Mouse (Mus musculus) G1E (cell line): ENCODE measurements around the gene Fam168b. TPM values are rescaled to one million over a fixed set of nuclear protein-coding genes. Genes with fewer than 3 reads are reported as not detected.

Experiments used
- ATAC-seq: 2 replicates; pipeline ENCODE4 v1.8.0; 2016; ENCODE audit warnings: mild to moderate bottlenecking; ENCODE audit not compliant: insufficient number of reproducible peaks, poor library complexity, low FRiP score, severe bottlenecking; ENCODE audit errors: extremely low read depth
- DNase-seq: peaks from one replicate; pipeline ENCODE4 v3.0.0; 2012; ENCODE audit warnings: low spot score
- H3K27me3 ChIP-seq: 2 replicates; pipeline ENCODE4 v1.6.1; 2012; ENCODE audit warnings: mild to moderate bottlenecking, low read length, inconsistent platforms; ENCODE audit not compliant: insufficient read depth
- H3K36me3 ChIP-seq: replicated peaks from 2 replicates; pipeline ENCODE3; 2012; ENCODE audit warnings: mild to moderate bottlenecking, inconsistent platforms
- H3K4me1 ChIP-seq: 2 replicates; pipeline ENCODE4 v1.6.1; 2012; ENCODE audit warnings: low read depth, low read length, inconsistent platforms, mixed read lengths; ENCODE audit not compliant: insufficient read depth
- H3K4me3 ChIP-seq: 2 replicates; pipeline ENCODE4 v1.5.1; 2012; ENCODE audit warnings: low read depth, mild to moderate bottlenecking, inconsistent platforms, low read length, moderate library complexity, mixed read lengths
- H3K9me3 ChIP-seq: replicated peaks from 2 replicates; pipeline ENCODE4 v1.6.1; 2012; ENCODE audit warnings: inconsistent platforms
- CTCF ChIP-seq: IDR thresholded peaks from 2 replicates; pipeline ENCODE4 v1.5.1; 2012; ENCODE audit warnings: low read depth, low read length, inconsistent platforms, mixed read lengths
- GATA1 ChIP-seq: IDR thresholded peaks from 2 replicates; pipeline ENCODE4 v1.6.1; 2012; ENCODE audit warnings: borderline replicate concordance, low read length, inconsistent platforms, mixed read lengths
- GATA2 ChIP-seq: IDR thresholded peaks from 2 replicates; pipeline ENCODE4 v1.6.1; 2012; ENCODE audit warnings: low read depth, low read length, inconsistent platforms, borderline replicate concordance
- POLR2AphosphoS5 ChIP-seq: IDR thresholded peaks from 2 replicates; pipeline ENCODE4 v1.6.1; 2012; ENCODE audit warnings: low read depth, low read length, inconsistent platforms; ENCODE audit not compliant: insufficient replicate concordance
- TAL1 ChIP-seq: conservative IDR thresholded peaks from 2 replicates; pipeline ENCODE4 v1.6.1; 2012; ENCODE audit warnings: low read depth, low read length, inconsistent platforms, mixed read lengths
- polyA plus RNA-seq: library from polyadenylated mRNA; stranded (reverse); fragments of >175 nt; gene quantifications from 2 replicates; pipeline ENCODE4 v1.2.3, GENCODE M21; 2012
- total RNA-seq, 2 experiments: library from RNA; stranded (forward) in 1 of 2; stranded (reverse) in 1 of 2; fragments of 200-1000 nt in 1 of 2; fragments of >200 nt in 1 of 2; fragmentation: Nextera tagmentation in 1 of 2; gene quantifications; 2 replicates each; pipeline ENCODE4 v1.2.3; 2014 to 2017

Fam168b gene
- total and polyA plus RNA-seq, 3 experiments = 75.1 to 401 (median 95.3) TPM

DNA sequence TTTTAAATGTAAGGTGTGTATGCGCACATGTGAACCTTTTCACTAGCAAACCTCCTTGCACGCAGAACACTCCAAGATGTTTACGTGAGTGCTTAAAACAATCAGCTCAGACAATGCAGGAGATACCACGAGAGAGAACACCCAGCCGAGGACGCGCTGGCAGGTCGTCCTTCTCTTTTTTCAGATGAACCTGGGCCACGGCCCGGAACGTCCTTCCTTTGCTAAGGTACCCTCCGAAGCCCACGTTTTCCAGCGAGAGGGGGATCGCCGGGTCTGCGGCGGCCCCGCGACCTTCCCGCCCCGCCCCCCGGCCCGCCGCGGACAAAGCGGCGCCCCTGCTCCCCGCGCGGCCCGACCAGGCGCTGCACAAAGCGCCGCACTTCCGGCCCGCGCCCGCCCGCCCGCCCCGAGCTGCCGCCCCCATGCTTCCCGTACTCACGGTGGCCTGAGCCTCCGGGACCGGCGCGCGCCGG is 440 bp downstream of the Fam168b start:
- H3K4me1 ChIP-seq = peaks cover 43% of the 10 kb centered on the region
- DNase-seq = peak; percentile 86
- peaks cover 15% of the 10 kb centered on the region; the same call in 1 of the 2 replicates for H3K27me3 ChIP-seq
- no peak for ATAC-seq
- peak overlapping the region; percentile 78 for H3K4me3 ChIP-seq
- no peaks in the 10 kb centered on the region for H3K9me3 ChIP-seq
- H3K36me3 ChIP-seq = peaks cover 27% of the 10 kb centered on the region
- TF ChIP-seq GATA1 (no peak), CTCF (no peak), POLR2AphosphoS5 (no peak), GATA2 (no peak)

GRCm38 (mm10) chr1:34841709-34842388 is 1.0 kb downstream of the Fam168b start:
- TF ChIP-seq GATA1 (no peak), GATA2 (no peak), POLR2AphosphoS5 (no peak), CTCF (no peak)
- H3K4me1 ChIP-seq = peaks cover 46% of the 10 kb centered on the region
- peaks cover 33% of the 10 kb centered on the region for H3K36me3 ChIP-seq
- DNase-seq = peak; percentile 23
- H3K4me3 ChIP-seq = peak overlapping the region; percentile 78
- peaks cover 11% of the 10 kb centered on the region; the same call in 1 of the 2 replicates for H3K27me3 ChIP-seq
- no peak for ATAC-seq
- H3K9me3 ChIP-seq = no peaks in the 10 kb centered on the region

DNA sequence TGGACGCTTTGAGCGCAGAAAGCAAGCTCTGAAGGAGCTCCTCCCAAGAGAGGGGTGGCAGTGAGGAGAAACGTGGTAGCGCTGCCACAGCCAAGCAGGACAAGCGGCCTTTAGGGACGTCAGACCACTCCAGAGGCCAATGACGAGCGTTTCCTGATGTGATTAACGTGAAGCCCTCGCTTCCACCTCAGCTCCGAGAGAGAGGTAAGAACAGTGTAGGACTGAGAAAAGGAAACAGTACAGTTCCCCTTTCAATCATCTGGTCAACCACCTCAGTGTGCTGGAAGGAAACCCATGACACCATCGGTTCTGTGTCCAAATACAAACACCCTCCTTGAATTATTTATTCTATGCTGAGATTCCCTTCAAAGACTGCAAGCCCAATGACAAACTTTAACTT is 3.6 kb downstream of the Fam168b start:
- no peak for ATAC-seq
- Histone ChIP-seq H3K4me3 (no peak overlapping the region), H3K4me1 (peaks cover 57% of the 10 kb centered on the region), H3K27me3 (no peaks in the 10 kb centered on the region), H3K9me3 (no peaks in the 10 kb centered on the region), H3K36me3 (peaks cover 59% of the 10 kb centered on the region)
- DNase-seq = no peak
- TF ChIP-seq GATA2 (no peak), TAL1 (no peak), CTCF (no peak), GATA1 (no peak), POLR2AphosphoS5 (no peak)

GRCm38 (mm10) chr1:34837951-34838689 is 4.7 kb downstream of the Fam168b start:
- Histone ChIP-seq H3K9me3 (no peaks in the 10 kb centered on the region), H3K27me3 (no peaks in the 10 kb centered on the region), H3K36me3 (peaks cover 70% of the 10 kb centered on the region), H3K4me3 (no peak overlapping the region), H3K4me1 (peaks cover 51% of the 10 kb centered on the region)
- DNase-seq = no peak
- TF ChIP-seq TAL1 = no peak
- no peak for TF ChIP-seq CTCF
- no peak for TF ChIP-seq GATA2
- no peak for TF ChIP-seq POLR2AphosphoS5
- TF ChIP-seq GATA1 = no peak
- no peak; the same call in 1 of the 2 replicates for ATAC-seq

GRCm38 (mm10) chr1:34834904-34835303 is 8.0 kb downstream of the Fam168b start:
- H3K36me3 ChIP-seq = peaks cover 92% of the 10 kb centered on the region
- TF ChIP-seq CTCF = no peak
- TF ChIP-seq POLR2AphosphoS5 = no peak
- TF ChIP-seq TAL1 = no peak
- TF ChIP-seq GATA1 = no peak
- no peak for TF ChIP-seq GATA2
- no peak overlapping the region for H3K4me3 ChIP-seq
- no peaks in the 10 kb centered on the region for H3K27me3 ChIP-seq
- ATAC-seq (no peak), DNase-seq (no peak)
- H3K4me1 ChIP-seq = peaks cover 46% of the 10 kb centered on the region
- H3K9me3 ChIP-seq = no peaks in the 10 kb centered on the region

DNA sequence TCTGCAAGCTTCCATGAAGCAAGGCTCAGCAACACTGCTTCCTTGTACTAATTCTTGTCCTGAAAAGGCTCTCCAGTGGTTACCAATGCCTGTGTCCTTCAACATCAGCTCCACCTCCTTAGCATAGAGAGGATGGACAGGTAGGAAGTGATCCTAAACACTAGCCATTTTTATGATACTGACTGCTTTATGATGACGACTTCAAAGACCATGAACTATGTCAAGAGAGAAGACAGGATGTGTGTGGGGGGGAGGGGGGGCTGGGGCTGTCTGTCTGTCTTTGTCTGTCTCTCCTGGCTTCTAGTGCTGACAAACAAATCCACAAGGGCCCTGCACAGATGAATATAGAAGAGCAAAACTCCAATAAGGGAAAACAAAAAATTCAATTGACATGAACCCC is 11.5 kb downstream of the Fam168b start:
- H3K36me3 ChIP-seq = peaks cover 99% of the 10 kb centered on the region

More for the DNA sequence above, 11.5 kb downstream of the Fam168b start:
- H3K4me3 ChIP-seq = no peak overlapping the region
- H3K4me1 ChIP-seq = peaks cover 34% of the 10 kb centered on the region
- H3K27me3 ChIP-seq = no peaks in the 10 kb centered on the region
- no peak for DNase-seq
- ATAC-seq = no peak
- no peaks in the 10 kb centered on the region for H3K9me3 ChIP-seq
- TF ChIP-seq GATA2 = no peak
- no peak for TF ChIP-seq POLR2AphosphoS5
- TF ChIP-seq TAL1 = no peak
- TF ChIP-seq GATA1 = no peak
- no peak for TF ChIP-seq CTCF
